In the genomic region with DNA sequence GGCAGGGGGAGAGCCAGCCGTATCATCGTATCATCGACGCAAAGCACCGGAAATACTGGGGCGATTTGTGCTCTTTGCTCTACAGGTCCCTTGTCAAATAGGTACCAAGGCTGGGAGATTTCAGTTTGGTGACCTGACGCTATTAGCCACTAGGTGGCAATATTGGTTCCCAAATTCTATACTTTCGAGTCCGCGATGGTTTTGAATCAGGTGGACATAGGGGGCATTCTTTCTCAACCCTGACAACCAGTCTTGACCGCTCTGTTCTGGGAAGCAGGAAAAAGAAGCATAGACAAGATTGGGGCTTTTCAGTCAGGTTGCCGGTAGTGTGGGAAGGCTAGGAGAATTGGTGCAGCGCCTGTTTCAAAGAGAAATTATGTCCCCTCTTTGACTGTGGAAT, we compare ENCODE assay signal across 8 mouse cellular contexts. TPM values are rescaled to one million over a fixed set of nuclear protein-coding genes. Genes with fewer than 3 reads are reported as not detected.
DNase-seq lines count a peak whose midpoint lies in the region; ATAC-seq and TF ChIP-seq lines count a peak whose summit lies in the region.

No protein-coding gene starts in this region.

- H3K9ac ChIP-seq in hindbrain, postnatal 0 days (replicated peaks; ENCODE audit: low read length), result peak overlapping the region; percentile 43; the same call in 1 of the 2 replicates

- H3K4me3 ChIP-seq in hindbrain, postnatal 0 days (ENCODE audit: low read length), result peak overlapping the region; percentile 37

- peak overlapping the region; percentile 74 for H3K4me2 ChIP-seq in hindbrain, postnatal 0 days (ENCODE audit: low read depth, low read length)

- peak overlapping the region; percentile 73; the same call in 1 of the 2 replicates for H3K27ac ChIP-seq in hindbrain, postnatal 0 days

- H3K27me3 ChIP-seq in hindbrain, postnatal 0 days (ENCODE audit: insufficient read depth, low read length), result no peaks in the 10 kb centered on the region

- peak; percentile 90 for TF ChIP-seq CTCF in hindbrain, postnatal 0 days (IDR thresholded peaks at IDR 0.05; ENCODE audit: low read depth)

- no peaks in the 10 kb centered on the region for H3K9me3 ChIP-seq in hindbrain, postnatal 0 days (ENCODE audit: low read length)

- 2% methylated on average over 13 of the region's 13 CpGs for WGBS in hindbrain, postnatal 0 days

- ATAC-seq in activated CD4-positive, CD25-positive, alpha-beta regulatory T cell, adult 4 months, result peak; percentile 57
- peak; percentile 80 for ATAC-seq in hindbrain, postnatal 0 days

- no peaks in the 10 kb centered on the region for H3K4me1 ChIP-seq in hindbrain, postnatal 0 days (ENCODE audit: insufficient read depth, low read length)

- H3K36me3 ChIP-seq in hindbrain, postnatal 0 days (ENCODE audit: insufficient read depth, low read length), result no peaks in the 10 kb centered on the region

- peak; percentile 83 to 89 for DNase-seq in cerebellum, postnatal 10 days
- peak; percentile 52 to 82 for DNase-seq in frontal cortex, postnatal 14 days (ENCODE audit: low spot score in 2 of 2)
- DNase-seq in hindbrain, postnatal 0 days (ENCODE audit: low spot score), result peak; percentile 92
- DNase-seq in left cerebral cortex, adult 11 months (ENCODE audit: low spot score), result peak; percentile 70
- peak; percentile 87 for DNase-seq in lung, postnatal 36 days
- DNase-seq in retina, postnatal 1 day, result peak; percentile 89
- DNase-seq in yolk sac, embryonic 10.5 days (ENCODE audit: low spot score), result peak; percentile 80

RNA-seq across cellular contexts. Expression of a gene that starts 2.1 kb away (rescaled TPM):
- not detected for polyA plus RNA-seq in activated CD4-positive, CD25-positive, alpha-beta regulatory T cell, adult 4 months (2017; shearing (Covaris generic))
- not detected in 2 replicates for total RNA-seq in hindbrain, postnatal 0 days (2014; rRNA removed)
- not detected in 2 replicates for polyA plus RNA-seq in hindbrain, postnatal 0 days (2015; fragmentation: Nextera tagmentation; extraction: Ambion mirVana)

RNA-seq across cellular contexts. Expression of a gene that starts 15.5 kb away (rescaled TPM):
- not detected for polyA plus RNA-seq in activated CD4-positive, CD25-positive, alpha-beta regulatory T cell, adult 4 months (2017; shearing (Covaris generic))
- total RNA-seq in hindbrain, postnatal 0 days (2014; rRNA removed), result 0.31 and 0.61 TPM in 2 replicates
- polyA plus RNA-seq in hindbrain, postnatal 0 days (2015; fragmentation: Nextera tagmentation; extraction: Ambion mirVana), result 0.26 and 0.28 TPM in 2 replicates

RNA-seq across cellular contexts. Expression of a gene that starts 27.4 kb away (rescaled TPM):
- polyA plus RNA-seq in activated CD4-positive, CD25-positive, alpha-beta regulatory T cell, adult 4 months (2017; shearing (Covaris generic)), result 100 to 1,000 TPM; 136 to 148 TPM
- 101 and 118 TPM in 2 replicates for total RNA-seq in hindbrain, postnatal 0 days (2014; rRNA removed)
- 102 and 106 TPM in 2 replicates for polyA plus RNA-seq in hindbrain, postnatal 0 days (2015; fragmentation: Nextera tagmentation; extraction: Ambion mirVana)

RNA-seq across cellular contexts. Expression of a gene that starts 28.1 kb away (rescaled TPM):
- polyA plus RNA-seq in activated CD4-positive, CD25-positive, alpha-beta regulatory T cell, adult 4 months (2017; shearing (Covaris generic)), result 10 to 100 TPM; 91.8 to 93.8 TPM
- 29.6 and 37.9 TPM in 2 replicates for total RNA-seq in hindbrain, postnatal 0 days (2014; rRNA removed)
- 64.1 and 67.7 TPM in 2 replicates for polyA plus RNA-seq in hindbrain, postnatal 0 days (2015; fragmentation: Nextera tagmentation; extraction: Ambion mirVana)

Comparison
In these comparisons a context has a peak if more than half of its experiments do, and no peak if none do; other contexts are left out.
1. Peak in every context shown above with its lines: DNase-seq, ATAC-seq, H3K4me3 ChIP-seq and H3K27ac ChIP-seq.